Mouse (Mus musculus) E14TG2a.4 (cell line): Measurements from ENCODE around the gene Tanc2.

Experiments used
- CTCF ChIP-seq: conservative IDR thresholded peaks from 2 replicates; pipeline ENCODE4 v1.5.1; 2014; ENCODE audit warnings: low read length
- POU5F1 ChIP-seq: IDR thresholded peaks from 2 replicates; pipeline ENCODE4 v1.6.1; 2014; ENCODE audit warnings: low read length, borderline replicate concordance

GRCm38 (mm10) chr11:105836344-105836891 lies 246.6 kb downstream of the Tanc2 start:
- TF ChIP-seq CTCF (no peak), POU5F1 (no peak)
